In genomic region chr17:29502005-29502668, GRCm38 (mm10) we compare ENCODE assay signal across 17 mouse cellular contexts. TPM values are rescaled to one million over a fixed set of nuclear protein-coding genes. Genes with fewer than 3 reads are reported as not detected.
DNase-seq lines count a peak whose midpoint lies in the region; ATAC-seq and TF ChIP-seq lines count a peak whose summit lies in the region.
"Had no signal": no experiment of that assay in that cellular context is flagged by ENCODE, and none has a peak within 500 bp of the region (broad histone marks: within the 10 kb centered on the region; RNA-seq: fewer than 3 reads in every experiment).

No protein-coding gene starts in this region.

- no peak overlapping the region for H3K4me3 ChIP-seq in heart, postnatal 0 days (ENCODE audit: low read depth, low read length)
- peak overlapping the region; percentile 91 for H3K4me3 ChIP-seq in megakaryocyte, embryonic 14.5 days (replicated peaks)
- no peak overlapping the region for H3K4me3 ChIP-seq in stomach, postnatal 0 days (ENCODE audit: low read depth, low read length)
- H3K4me3 ChIP-seq: forebrain, embryonic 10.5 days had no signal

- no peaks in the 10 kb centered on the region for H3K9me3 ChIP-seq in heart, postnatal 0 days (replicated peaks; ENCODE audit: control insufficient read depth, low read length)
- peaks cover 8% of the 10 kb centered on the region for H3K9me3 ChIP-seq in megakaryocyte, embryonic 14.5 days
- H3K9me3 ChIP-seq in stomach, postnatal 0 days (ENCODE audit: control insufficient read depth, low read length): no peaks in the 10 kb centered on the region
- H3K9me3 ChIP-seq: forebrain, embryonic 10.5 days had no signal

- no peaks in the 10 kb centered on the region for H3K36me3 ChIP-seq in heart, postnatal 0 days (replicated peaks; ENCODE audit: control insufficient read depth, insufficient read depth, low read length)
- H3K36me3 ChIP-seq in megakaryocyte, embryonic 14.5 days (replicated peaks; ENCODE audit: low read length): peaks cover 11% of the 10 kb centered on the region
- no peaks in the 10 kb centered on the region for H3K36me3 ChIP-seq in stomach, postnatal 0 days (ENCODE audit: control insufficient read depth, insufficient read depth, low read length)
- H3K36me3 ChIP-seq: forebrain, embryonic 10.5 days had no signal

- no peak for TF ChIP-seq EP300 in heart, postnatal 0 days (IDR thresholded peaks at IDR 0.05; ENCODE audit: low read depth)
- no peak for TF ChIP-seq EP300 in stomach, postnatal 0 days (optimal IDR thresholded peaks at IDR 0.05)

- H3K9ac ChIP-seq in heart, postnatal 0 days (replicated peaks; ENCODE audit: low read depth, low read length): no peak overlapping the region
- H3K9ac ChIP-seq in stomach, postnatal 0 days (ENCODE audit: low read length): no peak overlapping the region
- H3K9ac ChIP-seq: hindbrain, embryonic 14.5 days had no signal

- no peak for TF ChIP-seq CTCF in heart, postnatal 0 days (IDR thresholded peaks at IDR 0.05; ENCODE audit: low read depth)
- no peak for TF ChIP-seq CTCF in stomach, postnatal 0 days (IDR thresholded peaks at IDR 0.05; ENCODE audit: low read depth)

- no peak for DNase-seq in heart, postnatal 0 days (ENCODE audit: low spot score)
- no peak for DNase-seq in heart, postnatal 36 days
- peak; percentile 71 for DNase-seq in induced T-regulatory cell, adult 2 months (ENCODE audit: low read depth)
- DNase-seq in stomach, postnatal 0 days (ENCODE audit: low spot score): no peak
- DNase-seq: adrenal gland, postnatal 25 days; cerebellum, adult 18-20 months; kidney, postnatal 25 days; lung, postnatal 10 days; right cerebral cortex, postnatal 25 days had no signal

- H3K27ac ChIP-seq in heart, postnatal 0 days (ENCODE audit: low read depth): no peak overlapping the region
- H3K27ac ChIP-seq in stomach, postnatal 0 days (replicated peaks): 0 out of 2 replicates have a peak overlapping the region, but pooled peaks have one; percentile 35
- H3K27ac ChIP-seq: hindbrain, embryonic 14.5 days; left cerebral cortex, adult 2 months had no signal

- no peak for ATAC-seq in heart, postnatal 0 days (ENCODE audit: insufficient read depth, low read depth)
- ATAC-seq in megakaryocyte, adult 5-6 weeks (ENCODE audit: poor library complexity, severe bottlenecking): no peak
- no peak for ATAC-seq in stomach, postnatal 0 days (ENCODE audit: low FRiP score, low TSS enrichment)
- ATAC-seq in monocyte, adult 5-6 weeks (replicated peaks; ENCODE audit: insufficient number of reproducible peaks, low FRiP score, low TSS enrichment, poor library complexity, severe bottlenecking): no peak
- ATAC-seq: midbrain, embryonic 16.5 days had no signal

- H3K4me2 ChIP-seq in heart, postnatal 0 days (ENCODE audit: low read depth, low read length): peak overlapping the region; percentile 56; the same call in 1 of the 2 replicates
- H3K4me2 ChIP-seq in stomach, postnatal 0 days (replicated peaks; ENCODE audit: low read depth): 0 out of 2 replicates have a peak overlapping the region, but pooled peaks have one; percentile 37

- WGBS in heart, postnatal 0 days: 75% methylated on average over 7 of the region's 7 CpGs
- 69% methylated on average over 7 of the region's 7 CpGs for WGBS in stomach, postnatal 0 days

- intact Hi-C loops in heart, postnatal 36 days (cut with DNase I): no loop called here

- H3K27me3 ChIP-seq in heart, postnatal 0 days (ENCODE audit: control insufficient read depth, insufficient read depth, low read length): no peaks in the 10 kb centered on the region
- H3K27me3 ChIP-seq in megakaryocyte, embryonic 14.5 days (replicated peaks): no peaks in the 10 kb centered on the region
- H3K27me3 ChIP-seq in stomach, postnatal 0 days (ENCODE audit: control insufficient read depth, insufficient read depth, low read length): no peaks in the 10 kb centered on the region

- peaks cover 9% of the 10 kb centered on the region; the same call in 1 of the 2 replicates for H3K4me1 ChIP-seq in heart, postnatal 0 days (ENCODE audit: control insufficient read depth, insufficient read depth)
- peaks cover 94% of the 10 kb centered on the region for H3K4me1 ChIP-seq in megakaryocyte, embryonic 14.5 days
- H3K4me1 ChIP-seq in stomach, postnatal 0 days (replicated peaks; ENCODE audit: control insufficient read depth, insufficient read depth): no peaks in the 10 kb centered on the region

RNA-seq across cellular contexts. Expression of gene Pim1, which starts 11.6 kb away (rescaled TPM):
- 58.4 and 81.0 TPM in 2 replicates for total RNA-seq in heart, postnatal 0 days (2014; rRNA removed; ENCODE audit: low replicate concordance)
- 28.6 and 29.2 TPM in 2 replicates for polyA plus RNA-seq in heart, postnatal 0 days (2015; fragmentation: Nextera tagmentation; extraction: Ambion mirVana)
- 10 to 100 TPM; 22.3 to 36.3 TPM for total RNA-seq in heart, postnatal 36 days (2021)
- 350 and 629 TPM in 2 replicates for polyA plus RNA-seq in megakaryocyte, embryonic 14.5 days (2012; ENCODE audit: insufficient read depth, low replicate concordance)
- total RNA-seq in megakaryocyte, adult 5-6 weeks (2015): 65.2 and 66.9 TPM in 2 replicates
- 155 and 168 TPM in 2 replicates for total RNA-seq in megakaryocyte, adult 5-6 weeks (2017)
- 28.6 and 32.8 TPM in 2 replicates for polyA plus RNA-seq in stomach, postnatal 0 days (2015; fragmentation: Nextera tagmentation; extraction: Ambion mirVana)
- total RNA-seq in monocyte, adult 5-6 weeks (2017): 698 to 1,062 TPM (median 980 TPM) in 3 replicates

RNA-seq across cellular contexts. Expression of gene Gm17657, which starts 47.3 kb away (rescaled TPM):
- total RNA-seq in heart, postnatal 0 days (2014; rRNA removed; ENCODE audit: low replicate concordance): not detected in 2 replicates
- polyA plus RNA-seq in heart, postnatal 0 days (2015; fragmentation: Nextera tagmentation; extraction: Ambion mirVana): not detected in 2 replicates
- not detected for total RNA-seq in heart, postnatal 36 days (2021)
- polyA plus RNA-seq in megakaryocyte, embryonic 14.5 days (2012; ENCODE audit: insufficient read depth, low replicate concordance): not detected in 2 replicates
- total RNA-seq in megakaryocyte, adult 5-6 weeks (2015): not detected in 2 replicates
- total RNA-seq in megakaryocyte, adult 5-6 weeks (2017): not detected in 2 replicates
- not detected in 2 replicates for polyA plus RNA-seq in stomach, postnatal 0 days (2015; fragmentation: Nextera tagmentation; extraction: Ambion mirVana)
- total RNA-seq in monocyte, adult 5-6 weeks (2017): not detected in 3 replicates
- total RNA-seq: adrenal gland, postnatal 25 days; left cerebral cortex, adult 2 months; neutrophil, adult 5-6 weeks had no signal
- polyA plus RNA-seq: forebrain, embryonic 10.5 days; hindbrain, embryonic 14.5 days; midbrain, embryonic 16.5 days had no signal

RNA-seq across cellular contexts. Expression of gene Tbc1d22b, which starts 47.4 kb away (rescaled TPM):
- total RNA-seq in heart, postnatal 0 days (2014; rRNA removed; ENCODE audit: low replicate concordance): 7.0 and 8.0 TPM in 2 replicates
- polyA plus RNA-seq in heart, postnatal 0 days (2015; fragmentation: Nextera tagmentation; extraction: Ambion mirVana): 5.3 and 5.5 TPM in 2 replicates
- 10 to 100 TPM; 11.9 to 12.5 TPM for total RNA-seq in heart, postnatal 36 days (2021)
- polyA plus RNA-seq in megakaryocyte, embryonic 14.5 days (2012; ENCODE audit: insufficient read depth, low replicate concordance): 9.9 and 12.4 TPM in 2 replicates
- total RNA-seq in megakaryocyte, adult 5-6 weeks (2015): 11.3 and 11.5 TPM in 2 replicates
- total RNA-seq in megakaryocyte, adult 5-6 weeks (2017): 4.9 and 6.8 TPM in 2 replicates
- polyA plus RNA-seq in stomach, postnatal 0 days (2015; fragmentation: Nextera tagmentation; extraction: Ambion mirVana): 6.9 and 7.8 TPM in 2 replicates
- total RNA-seq in monocyte, adult 5-6 weeks (2017): 7.9 to 22.0 TPM (median 8.4 TPM) in 3 replicates

RNA-seq across cellular contexts. Expression of gene Tmem217, which starts 50.0 kb away (rescaled TPM):
- not detected in 2 replicates for total RNA-seq in heart, postnatal 0 days (2014; rRNA removed; ENCODE audit: low replicate concordance)
- polyA plus RNA-seq in heart, postnatal 0 days (2015; fragmentation: Nextera tagmentation; extraction: Ambion mirVana): 0.23 and 0.45 TPM in 2 replicates
- total RNA-seq in heart, postnatal 36 days (2021): not detected
- polyA plus RNA-seq in megakaryocyte, embryonic 14.5 days (2012; ENCODE audit: insufficient read depth, low replicate concordance): 0.20 TPM in 1 of 2 replicates, not detected in the other
- total RNA-seq in megakaryocyte, adult 5-6 weeks (2015): not detected in 2 replicates
- total RNA-seq in megakaryocyte, adult 5-6 weeks (2017): 0.18 and 0.65 TPM in 2 replicates
- polyA plus RNA-seq in stomach, postnatal 0 days (2015; fragmentation: Nextera tagmentation; extraction: Ambion mirVana): 0.22 and 0.42 TPM in 2 replicates
- not detected in 3 replicates for total RNA-seq in monocyte, adult 5-6 weeks (2017)
- total RNA-seq: left cerebral cortex, adult 2 months; neutrophil, adult 5-6 weeks had no signal
